Mouse (Mus musculus) kidney, adult 2 months (tissue): ENCODE data around the gene Prkag2.

ENCODE experiments used
- CTCF ChIP-seq: fragments of 200-500 bp; conservative IDR thresholded peaks from 2 replicates; pipeline ENCODE4 v1.5.1; 2011; ENCODE audit warnings: low read depth, mild to moderate bottlenecking, control low read depth, low read length, moderate library complexity, mixed read lengths; ENCODE audit not compliant: insufficient read depth, insufficient read length
- POLR2A ChIP-seq: fragments of 200-500 bp; IDR thresholded peaks from one replicate; pipeline ENCODE4 v1.6.1; 2011; ENCODE audit warnings: low read depth, low read length, control low read depth

GRCm38 (mm10) chr5:25146705-25147104 is 46.3 kb upstream of the Prkag2 start:
- TF ChIP-seq CTCF (no peak), POLR2A (no peak)
